Mouse (Mus musculus): ENCODE measurements around the gene Klhl6. TPM values are rescaled to one million over a fixed set of nuclear protein-coding genes. Genes with fewer than 3 reads are reported as not detected.

The Klhl6 gene
- total RNA-seq (2023; ENCODE audit: inconsistent age): 110 to 128 TPM (median 111 TPM) in 4 replicates

DNA sequence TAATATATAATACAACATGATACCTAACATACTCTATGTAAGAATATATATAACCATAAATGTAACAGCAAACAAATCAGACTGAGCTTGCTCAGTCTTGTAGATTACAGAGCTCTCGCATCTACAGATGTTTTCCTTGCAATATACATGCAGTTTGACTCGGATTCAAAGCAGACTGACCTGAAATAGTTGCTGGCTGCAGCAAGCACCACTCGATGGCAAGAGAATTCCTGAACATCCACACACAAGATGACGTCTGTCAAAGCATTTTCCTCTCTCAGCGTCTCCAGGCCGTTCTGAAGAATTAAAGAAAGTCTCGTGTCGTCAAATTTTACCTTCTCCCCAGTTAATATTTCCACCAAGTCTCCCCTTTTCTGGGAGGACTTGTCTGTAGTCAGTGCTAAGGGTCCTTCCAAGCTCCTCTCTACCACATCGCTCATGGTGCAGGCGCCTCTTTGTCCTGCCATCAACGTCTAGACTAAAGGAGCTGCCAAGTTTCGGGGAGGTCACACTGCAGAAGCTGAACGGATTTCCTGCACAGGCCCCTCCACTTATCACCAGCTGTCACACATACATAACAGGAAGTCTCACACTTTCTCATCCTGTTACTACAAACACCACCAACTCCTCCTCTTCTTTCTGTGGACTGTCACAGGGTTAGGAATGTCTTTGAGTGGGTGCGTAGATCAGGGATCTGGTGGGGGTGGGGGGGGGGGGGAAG, at the start of gene Klhl6:
Gene Klhl6, minus strand, starts transcription at position 501 of the 721 bp plus-strand sequence.

Other genes with a start within 250 kb of the Klhl6 start
- 193 to 224 TPM (median 201 TPM) in 4 replicates for gene B3gnt5, start 222.8 kb downstream of the Klhl6 start, total RNA-seq (2023; ENCODE audit: inconsistent age)
- 291 to 309 TPM (median 304 TPM) in 4 replicates for gene Klhl24, start 114.5 kb upstream of the Klhl6 start, total RNA-seq (2023; ENCODE audit: inconsistent age)
- gene Yeats2, start 158.0 kb upstream of the Klhl6 start, total RNA-seq (2023; ENCODE audit: inconsistent age): 48.1 to 58.6 TPM (median 49.8 TPM) in 4 replicates